Mouse (Mus musculus) liver, adult 2 months (tissue): ENCODE results near the gene Enho. TPM values are rescaled to one million over a fixed set of nuclear protein-coding genes. Genes with fewer than 3 reads are reported as not detected.

Experiments
- DNase-seq: peaks from one replicate; pipeline ENCODE4 v3.0.0-alpha.2; 2011; ENCODE audit warnings: low read depth, low spot score; ENCODE audit errors: extremely low read depth
- H3K27ac ChIP-seq: fragments of 200-500 bp; replicated peaks from 2 replicates; pipeline ENCODE4 v1.5.1; 2012; ENCODE audit warnings: low read depth, mild to moderate bottlenecking, control low read depth, inconsistent platforms, low read length; ENCODE audit not compliant: insufficient read depth
- H3K27me3 ChIP-seq: fragments of 200-500 bp; 2 replicates; pipeline ENCODE4 v1.6.1; 2012; ENCODE audit warnings: mild to moderate bottlenecking, moderate library complexity, low read length, inconsistent platforms; ENCODE audit not compliant: control insufficient read depth, insufficient read depth
- H3K36me3 ChIP-seq: fragments of 200-500 bp; 2 replicates; pipeline ENCODE4 v1.6.1; 2012; ENCODE audit warnings: low read length, inconsistent platforms; ENCODE audit not compliant: control insufficient read depth, insufficient read depth
- H3K4me1 ChIP-seq: fragments of 200-500 bp; 2 replicates; pipeline ENCODE4 v1.6.1; 2011; ENCODE audit warnings: low read length; ENCODE audit not compliant: control insufficient read depth, insufficient read depth
- H3K4me3 ChIP-seq: fragments of 200-500 bp; 2 replicates; pipeline ENCODE4 v1.5.1; 2011; ENCODE audit warnings: low read depth, mild to moderate bottlenecking, control low read depth, low read length, moderate library complexity; ENCODE audit not compliant: insufficient read depth
- H3K79me2 ChIP-seq: fragments of 200-500 bp; 2 replicates; pipeline ENCODE4 v1.6.1; 2012; ENCODE audit warnings: inconsistent platforms, mild to moderate bottlenecking, low read length, moderate library complexity; ENCODE audit not compliant: control insufficient read depth, insufficient read depth
- H3K9ac ChIP-seq: fragments of 200-500 bp; 2 replicates; pipeline ENCODE4 v1.6.1; 2012; ENCODE audit warnings: low read depth, mild to moderate bottlenecking, control low read depth, inconsistent platforms, low read length
- CTCF ChIP-seq: fragments of 200-500 bp; IDR thresholded peaks from 2 replicates; pipeline ENCODE4 v1.5.1; 2011; ENCODE audit warnings: low read depth, low read length, control low read depth
- POLR2A ChIP-seq: fragments of 200-500 bp; IDR thresholded peaks from 2 replicates; pipeline ENCODE4 v1.6.1; 2011; ENCODE audit warnings: low read length, control low read depth; ENCODE audit not compliant: insufficient read depth; ENCODE audit errors: extremely low read depth
- WGBS: fragments of 180-500 bp; shearing (Covaris S2); methylation state at CpG from one replicate; pipeline ENCODE4 v1.1.7; 2018; 5-methylcytosine and 5-hydroxymethylcytosine counted together
- polyA plus RNA-seq: library from polyadenylated mRNA; depleted of rRNA; stranded (reverse); fragments of >200 nt; gene quantifications from 2 replicates; pipeline ENCODE4 v1.2.3, GENCODE M21; 2012
- total RNA-seq: library from RNA; depleted of rRNA; stranded (reverse); fragments of >200 nt; gene quantifications from 2 replicates; pipeline ENCODE4 v1.2.3, GENCODE M21; 2014

Enho gene
- total and polyA plus RNA-seq, 2 experiments: 26.4 to 114 TPM

GRCm38 (mm10) chr4:41682789-41683188 lies 42.7 kb upstream of the Enho start:
- no peaks in the 10 kb centered on the region for H3K4me1 ChIP-seq
- H3K79me2 ChIP-seq: no peaks in the 10 kb centered on the region
- WGBS: 56% methylated on average over 6 of the region's 6 CpGs
- H3K9ac ChIP-seq: no peak overlapping the region
- peaks cover 3% of the 10 kb centered on the region; the same call in 1 of the 2 replicates for H3K27me3 ChIP-seq
- TF ChIP-seq CTCF (no peak), POLR2A (no peak)
- H3K27ac ChIP-seq: no peak overlapping the region
- no peaks in the 10 kb centered on the region for H3K36me3 ChIP-seq
- no peak for DNase-seq
- no peak overlapping the region for H3K4me3 ChIP-seq

- H3K79me2 ChIP-seq: no peaks in the 10 kb centered on the region
- H3K9ac ChIP-seq: no peak overlapping the region
- no peak for DNase-seq
- no peaks in the 10 kb centered on the region for H3K4me1 ChIP-seq
- no peak overlapping the region for H3K4me3 ChIP-seq
- H3K27ac ChIP-seq: no peak overlapping the region
- peaks cover 3% of the 10 kb centered on the region; the same call in 1 of the 2 replicates for H3K27me3 ChIP-seq
- WGBS: 84% methylated on average over 10 of the region's 10 CpGs
- no peak for TF ChIP-seq CTCF
- TF ChIP-seq POLR2A: no peak
- no peaks in the 10 kb centered on the region for H3K36me3 ChIP-seq
These were observed 41.8 kb upstream of the Enho start for GRCm38 (mm10) chr4:41681947-41682346.

DNA sequence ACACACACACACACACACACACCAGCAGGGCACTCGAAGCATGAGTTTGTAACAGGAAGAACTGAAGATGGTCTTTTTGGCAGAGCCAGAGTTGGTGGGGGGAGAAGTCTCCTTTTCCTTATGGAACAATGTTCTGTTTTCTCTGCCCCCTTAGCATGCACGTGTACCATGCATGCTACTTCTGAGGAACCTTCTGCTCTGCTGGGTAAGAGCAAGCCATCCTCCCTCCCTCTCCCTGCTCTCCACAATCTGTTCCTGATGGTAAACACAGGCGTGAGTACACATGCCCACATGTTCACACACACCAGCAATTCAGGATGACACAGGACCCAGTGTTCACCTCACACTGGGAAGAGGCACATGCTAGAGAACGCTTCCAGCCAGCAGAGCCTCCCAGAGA lies 41.1 kb upstream of the Enho start:
- H3K79me2 ChIP-seq: no peaks in the 10 kb centered on the region
- no peak overlapping the region for H3K9ac ChIP-seq
- DNase-seq: no peak
- H3K36me3 ChIP-seq: no peaks in the 10 kb centered on the region
- H3K4me3 ChIP-seq: no peak overlapping the region
- H3K27me3 ChIP-seq: peaks cover 3% of the 10 kb centered on the region; the same call in 1 of the 2 replicates
- no peaks in the 10 kb centered on the region for H3K4me1 ChIP-seq
- TF ChIP-seq CTCF (no peak), POLR2A (no peak)
- H3K27ac ChIP-seq: no peak overlapping the region
- WGBS: 74% methylated on average over 4 of the region's 4 CpGs

DNA sequence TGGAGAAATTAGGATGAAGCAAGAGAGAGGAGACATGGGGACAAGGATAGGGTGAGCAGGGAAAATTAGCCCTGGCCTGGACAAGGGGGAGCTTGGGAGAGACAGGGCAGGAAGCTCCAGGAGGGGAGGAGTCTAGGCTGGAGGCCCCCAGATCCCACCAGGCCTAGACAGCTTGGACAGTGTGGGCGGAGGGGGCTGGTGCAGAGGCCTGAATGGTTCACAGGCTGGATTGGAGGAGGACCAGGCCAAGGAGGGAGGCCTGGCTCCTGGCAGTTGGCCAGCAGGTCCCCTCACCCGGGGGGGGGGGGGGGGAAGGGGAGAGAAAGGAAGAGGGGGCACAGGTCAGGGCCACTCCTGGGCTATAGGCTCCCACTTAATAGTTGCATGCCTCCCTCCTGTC lies 39.2 kb upstream of the Enho start:
- Histone ChIP-seq H3K36me3 (no peaks in the 10 kb centered on the region), H3K4me1 (no peaks in the 10 kb centered on the region), H3K79me2 (no peaks in the 10 kb centered on the region), H3K9ac (no peak overlapping the region), H3K27me3 (peaks cover 3% of the 10 kb centered on the region; the same call in 1 of the 2 replicates), H3K4me3 (no peak overlapping the region), H3K27ac (no peak overlapping the region)
- no peak for TF ChIP-seq POLR2A
- no peak for TF ChIP-seq CTCF
- no peak for DNase-seq
- WGBS: 71% methylated on average over 1 of the region's 2 CpGs

GRCm38 (mm10) chr4:41678863-41679262 lies 38.7 kb upstream of the Enho start:
- Histone ChIP-seq H3K79me2 (no peaks in the 10 kb centered on the region), H3K36me3 (no peaks in the 10 kb centered on the region), H3K27ac (no peak overlapping the region), H3K27me3 (peaks cover 3% of the 10 kb centered on the region; the same call in 1 of the 2 replicates), H3K9ac (no peak overlapping the region), H3K4me1 (no peaks in the 10 kb centered on the region), H3K4me3 (no peak overlapping the region)
- TF ChIP-seq CTCF (no peak), POLR2A (no peak)
- DNase-seq: no peak
- 78% methylated on average over 6 of the region's 6 CpGs for WGBS

DNA sequence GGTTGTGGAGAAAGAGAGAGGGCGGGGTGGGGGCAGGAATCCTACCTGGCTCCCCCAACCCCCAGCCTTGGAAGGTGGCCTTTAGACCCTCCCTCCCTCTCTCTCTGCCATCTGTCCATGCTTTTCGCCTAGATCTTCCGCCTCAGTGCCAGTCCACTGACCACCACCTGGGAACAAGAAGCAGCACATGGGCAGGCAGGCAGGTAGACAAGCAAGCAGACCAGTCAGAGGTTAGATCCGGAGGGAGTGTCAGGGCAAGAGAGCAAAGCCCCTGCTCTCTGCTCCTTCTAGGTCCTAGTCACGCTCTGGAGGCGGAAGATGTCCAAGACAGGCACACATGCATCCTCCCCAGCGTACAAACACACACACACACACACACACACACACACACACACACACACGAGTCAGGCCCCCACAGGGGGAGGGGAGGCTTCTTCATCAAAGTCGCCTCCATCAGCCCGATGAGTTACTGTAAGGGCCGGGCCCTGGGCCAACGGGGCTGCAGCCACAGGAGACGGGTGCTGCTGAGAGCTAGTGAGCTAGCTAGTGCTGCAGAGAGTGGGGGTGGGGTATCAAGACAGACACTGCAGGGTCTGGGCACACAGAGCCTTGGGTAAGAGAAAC lies 37.0 kb upstream of the Enho start:
- Histone ChIP-seq H3K9ac (no peak overlapping the region), H3K4me3 (no peak overlapping the region), H3K27me3 (peaks cover 3% of the 10 kb centered on the region; the same call in 1 of the 2 replicates), H3K36me3 (no peaks in the 10 kb centered on the region), H3K4me1 (no peaks in the 10 kb centered on the region), H3K79me2 (no peaks in the 10 kb centered on the region), H3K27ac (no peak overlapping the region)
- TF ChIP-seq POLR2A (no peak), CTCF (no peak)
- DNase-seq: no peak
- WGBS: 75% methylated on average over 13 of the region's 13 CpGs
